In the genomic region with DNA sequence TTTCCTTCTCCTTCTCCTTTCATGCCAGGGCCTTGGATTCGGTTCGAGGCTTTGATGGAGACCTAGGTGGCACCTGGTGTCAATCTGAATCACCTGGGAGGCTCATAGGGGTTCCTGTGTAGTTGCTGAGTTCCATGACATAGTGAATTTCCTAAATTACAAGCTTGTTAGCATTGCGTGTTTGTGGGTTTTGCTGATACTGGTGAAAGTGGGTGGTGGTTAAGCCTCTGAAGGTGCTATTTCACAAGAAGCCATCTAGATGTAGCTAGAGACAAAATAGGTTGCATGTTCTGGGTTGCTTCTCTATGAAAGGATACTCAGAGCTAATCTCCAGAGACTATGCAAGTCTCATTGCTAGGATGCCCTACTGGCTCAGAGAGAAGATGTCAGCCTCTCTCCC, we compare ENCODE assay signal across 19 mouse cellular contexts. TPM values are rescaled to one million over a fixed set of nuclear protein-coding genes. Genes with fewer than 3 reads are reported as not detected.
DNase-seq lines count a peak whose midpoint lies in the region; ATAC-seq and TF ChIP-seq lines count a peak whose summit lies in the region.
"Had no signal": no experiment of that assay in that cellular context is flagged by ENCODE, and none has a peak within 500 bp of the region (broad histone marks: within the 10 kb centered on the region; RNA-seq: fewer than 3 reads in every experiment).

No protein-coding gene starts in this region.

- H3K9me3 ChIP-seq in heart, embryonic 11.5 days (replicated peaks; ENCODE audit: control insufficient read depth, low read length): no peaks in the 10 kb centered on the region
- H3K9me3 ChIP-seq in kidney, postnatal 0 days (replicated peaks; ENCODE audit: low read length): no peaks in the 10 kb centered on the region
- H3K9me3 ChIP-seq: embryonic facial prominence, embryonic 10.5 days; neural tube, embryonic 15.5 days had no signal

- H3K4me3 ChIP-seq in heart, embryonic 11.5 days (ENCODE audit: low read depth, low read length): no peak overlapping the region
- H3K4me3 ChIP-seq in kidney, postnatal 0 days (replicated peaks; ENCODE audit: low read depth, low read length): no peak overlapping the region
- H3K4me3 ChIP-seq in bone marrow, adult 2 months (replicated peaks; ENCODE audit: control insufficient read depth, low read depth, low read length): no peak overlapping the region
- H3K4me3 ChIP-seq: embryonic facial prominence, embryonic 10.5 days; erythroblast, embryonic 14.5 days; neural tube, embryonic 15.5 days had no signal

- DNase-seq in heart, adult 8-10 months (ENCODE audit: low spot score): no peak
- no peak for DNase-seq in kidney, postnatal 0 days (ENCODE audit: low spot score)
- DNase-seq in kidney, adult 11 months: no peak
- no peak for DNase-seq in frontal cortex, postnatal 36 days (ENCODE audit: low spot score in 2 of 2)
- DNase-seq: cerebellum, adult 11 months; cerebellum, postnatal 25 days; gastrocnemius, postnatal 10 days; heart, postnatal 4 days; layer of hippocampus, postnatal 36 days; retina, postnatal 1 day; spleen, adult 18-20 months; thymus, postnatal 36 days had no signal

- no peaks in the 10 kb centered on the region for H3K36me3 ChIP-seq in heart, embryonic 11.5 days (ENCODE audit: control insufficient read depth, insufficient read depth, low read length)
- H3K36me3 ChIP-seq in kidney, postnatal 0 days (ENCODE audit: insufficient read depth, low read length): no peaks in the 10 kb centered on the region
- H3K36me3 ChIP-seq: embryonic facial prominence, embryonic 10.5 days; neural tube, embryonic 15.5 days had no signal

- no peaks in the 10 kb centered on the region for H3K4me1 ChIP-seq in heart, embryonic 11.5 days (ENCODE audit: control insufficient read depth, insufficient read depth, low read length)
- peaks cover 12% of the 10 kb centered on the region; the same call in 1 of the 2 replicates for H3K4me1 ChIP-seq in kidney, postnatal 0 days (replicated peaks; ENCODE audit: insufficient read depth, low read length)
- H3K4me1 ChIP-seq in bone marrow, adult 2 months (ENCODE audit: control insufficient read depth, insufficient read depth, low read length): peaks cover 5% of the 10 kb centered on the region; the same call in 1 of the 2 replicates

- ATAC-seq in heart, embryonic 11.5 days (replicated peaks; ENCODE audit: insufficient number of reproducible peaks, low FRiP score, low TSS enrichment): no peak
- ATAC-seq in kidney, postnatal 0 days (replicated peaks; ENCODE audit: low FRiP score, low read depth): no peak
- peak; percentile 69 for ATAC-seq in megakaryocyte progenitor cell, adult 5-6 weeks (replicated peaks; ENCODE audit: poor library complexity)
- ATAC-seq: forebrain, embryonic 16.5 days had no signal

- TF ChIP-seq CTCF in kidney, postnatal 0 days (IDR thresholded peaks at IDR 0.05; ENCODE audit: low read depth): no peak
- TF ChIP-seq CTCF in bone marrow, adult 2 months (IDR thresholded peaks at IDR 0.05; ENCODE audit: control insufficient read depth, insufficient read depth, low read length): no peak

- no peaks in the 10 kb centered on the region for H3K27me3 ChIP-seq in heart, embryonic 11.5 days (ENCODE audit: control insufficient read depth, insufficient read depth, low read length)
- H3K27me3 ChIP-seq in kidney, postnatal 0 days (ENCODE audit: insufficient read depth, low read length): no peaks in the 10 kb centered on the region
- H3K27me3 ChIP-seq: neural tube, embryonic 15.5 days had no signal

- 63% methylated on average over 3 of the region's 3 CpGs for WGBS in heart, embryonic 11.5 days (ENCODE audit: insufficient replicate concordance)
- 67% methylated on average over 3 of the region's 3 CpGs for WGBS in kidney, postnatal 0 days
- 12% methylated on average over 3 of the region's 3 CpGs for WGBS in bone marrow, adult 2 months

- TF ChIP-seq POLR2A in bone marrow, adult 2 months (IDR thresholded peaks at IDR 0.05; ENCODE audit: borderline replicate concordance, control insufficient read depth, low read depth, low read length): no peak

- H3K9ac ChIP-seq in heart, embryonic 11.5 days (ENCODE audit: low read depth, low read length): no peak overlapping the region
- no peak overlapping the region for H3K9ac ChIP-seq in kidney, postnatal 0 days (ENCODE audit: low read depth, low read length)
- H3K9ac ChIP-seq: neural tube, embryonic 15.5 days had no signal

- no peak overlapping the region for H3K4me2 ChIP-seq in heart, embryonic 11.5 days
- no peak overlapping the region for H3K4me2 ChIP-seq in kidney, postnatal 0 days (ENCODE audit: low read length)
- H3K4me2 ChIP-seq: neural tube, embryonic 15.5 days had no signal

- H3K27ac ChIP-seq in heart, embryonic 11.5 days (ENCODE audit: low read depth, low read length): 0 out of 2 replicates have a peak overlapping the region, but pooled peaks have one; percentile 22
- H3K27ac ChIP-seq in kidney, postnatal 0 days: 0 out of 2 replicates have a peak overlapping the region, but pooled peaks have one; percentile 8
- H3K27ac ChIP-seq in bone marrow, adult 2 months (ENCODE audit: control insufficient read depth, insufficient read depth, low read depth, low read length, poor library complexity): peak overlapping the region; percentile 37; the same call in 1 of the 2 replicates
- H3K27ac ChIP-seq: embryonic facial prominence, embryonic 10.5 days; neural tube, embryonic 15.5 days had no signal

RNA-seq across cellular contexts. Expression of a gene that starts 56.5 kb away (rescaled TPM):
- 36.3 and 41.5 TPM in 2 replicates for polyA plus RNA-seq in heart, embryonic 11.5 days (2014; fragmentation: Nextera tagmentation; extraction: Ambion mirVana)
- total RNA-seq in heart, adult 8-10 months (2022): 10 to 100 TPM; 11.1 to 15.7 (median 13.5) TPM
- 26.2 and 29.8 TPM in 2 replicates for polyA plus RNA-seq in kidney, postnatal 0 days (2015; fragmentation: Nextera tagmentation; extraction: Ambion mirVana)
- polyA plus RNA-seq in bone marrow, adult 2 months (2011; ENCODE audit: insufficient read depth, insufficient read length, low replicate concordance, missing spikeins): 5.2 and 10.3 TPM in 2 replicates
- 16.7 and 17.6 TPM in 2 replicates for total RNA-seq in megakaryocyte progenitor cell, adult 5-6 weeks (2015)
- total RNA-seq in megakaryocyte progenitor cell, adult 5-6 weeks (2017): 31.0 and 31.7 TPM in 2 replicates
